Mouse (Mus musculus) midbrain, embryonic 11.5 days (tissue): ENCODE data around the gene Prss57. TPM values are rescaled to one million over a fixed set of nuclear protein-coding genes. Genes with fewer than 3 reads are reported as not detected.
A peak's percentile ranks its signal among the peaks of the same experiment; 100 is the strongest.

Source experiments
- ATAC-seq: fragments of 200-750 bp; cut with Nextera tagmentation; 2 replicates; pipeline ENCODE4 v1.8.0; 2017; ENCODE audit warnings: moderate TSS enrichment, moderate library complexity; ENCODE audit not compliant: low FRiP score
- DNase-seq: peaks from one replicate; pipeline ENCODE4 v3.0.0; 2015; ENCODE audit warnings: low spot score; ENCODE audit errors: missing footprints
- H3K27ac ChIP-seq: fragments of 300-500 bp; sonication (generic); 2 replicates; pipeline ENCODE4 v1.5.1; 2014; ENCODE audit warnings: low read depth, low read length
- H3K27me3 ChIP-seq: fragments of 300-500 bp; sonication (generic); 2 replicates; pipeline ENCODE4 v1.6.1; 2014; ENCODE audit warnings: mild to moderate bottlenecking, low read length, moderate library complexity, mixed read lengths; ENCODE audit not compliant: control insufficient read depth, insufficient read depth
- H3K36me3 ChIP-seq: fragments of 300-500 bp; sonication (generic); 2 replicates; pipeline ENCODE4 v1.6.1; 2014; ENCODE audit warnings: mild to moderate bottlenecking, low read length, moderate library complexity, mixed read lengths; ENCODE audit not compliant: control insufficient read depth, insufficient read depth
- H3K4me1 ChIP-seq: fragments of 300-500 bp; sonication (generic); 2 replicates; pipeline ENCODE4 v1.6.1; 2014; ENCODE audit warnings: low read length; ENCODE audit not compliant: control insufficient read depth, insufficient read depth
- H3K4me2 ChIP-seq: fragments of 300-500 bp; sonication (generic); 2 replicates; pipeline ENCODE4 v1.6.1; 2014; ENCODE audit warnings: mild to moderate bottlenecking, moderate library complexity
- H3K4me3 ChIP-seq: fragments of 300-500 bp; sonication (generic); 2 replicates; pipeline ENCODE4 v1.5.1; 2014; ENCODE audit warnings: low read depth, low read length
- H3K9ac ChIP-seq: fragments of 300-500 bp; sonication (generic); 2 replicates; pipeline ENCODE4 v1.6.1; 2014; ENCODE audit warnings: low read length
- H3K9me3 ChIP-seq: fragments of 300-500 bp; sonication (generic); 2 replicates; pipeline ENCODE4 v1.6.1; 2016; ENCODE audit warnings: low read length; ENCODE audit not compliant: control insufficient read depth
- WGBS: fragments of 180-500 bp; shearing (Covaris S2); extraction: QIAGEN DNeasy Blood & Tissue Kit; methylation state at CpG from one replicate; pipeline ENCODE4 v1.1.7; 2014; 5-methylcytosine and 5-hydroxymethylcytosine counted together
- polyA plus RNA-seq: library from polyadenylated mRNA; unstranded; fragments of >200 nt; fragmentation: Nextera tagmentation; extraction: Ambion mirVana; gene quantifications from 2 replicates; pipeline ENCODE4 v1.2.1, GENCODE M21; 2014

Gene Prss57
- polyA plus RNA-seq, 1 experiment from 2014 or later: 0.10 TPM

DNA sequence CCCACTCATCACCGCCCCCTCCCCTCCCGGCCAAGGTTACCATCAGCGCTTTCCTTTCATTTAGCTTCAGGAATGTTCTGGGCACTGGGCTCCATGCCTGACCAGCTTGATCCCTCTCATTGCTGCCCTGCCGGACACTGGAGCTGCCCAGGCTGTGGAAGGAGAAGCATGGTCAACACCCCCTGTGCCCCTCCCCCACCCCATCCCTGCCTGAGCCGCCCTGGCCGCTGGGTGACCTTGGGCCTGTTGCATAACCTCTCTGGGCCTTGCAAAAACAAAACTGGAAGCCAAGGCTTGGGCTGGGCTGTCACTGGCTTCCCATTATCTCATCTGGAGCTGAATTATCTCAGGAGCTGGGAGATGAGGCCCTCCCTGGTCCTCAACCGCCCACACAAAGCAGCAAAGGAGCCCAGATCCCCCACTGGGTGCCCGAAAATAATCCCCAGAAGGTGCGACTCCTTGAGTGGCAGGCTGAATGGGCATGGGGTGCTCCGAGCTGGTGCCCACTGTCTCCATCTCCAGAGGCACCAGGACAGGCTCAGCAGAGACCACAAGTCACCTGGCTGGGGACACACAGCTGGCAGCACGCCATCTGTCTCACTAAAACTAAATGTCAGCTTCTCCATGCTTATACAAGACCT lies 11.7 kb upstream of the Prss57 start:
- Histone ChIP-seq H3K4me2 (peak overlapping the region; percentile 13; the same call in 1 of the 2 replicates), H3K4me1 (peaks cover 36% of the 10 kb centered on the region), H3K27ac (peak overlapping the region; percentile 55), H3K27me3 (no peaks in the 10 kb centered on the region), H3K9me3 (no peaks in the 10 kb centered on the region), H3K9ac (peak overlapping the region; percentile 33; the same call in 1 of the 2 replicates), H3K36me3 (no peaks in the 10 kb centered on the region), H3K4me3 (no peak overlapping the region)
- DNase-seq (peak; percentile 89), ATAC-seq (no peak)
- WGBS: 29% methylated on average over 11 of the region's 11 CpGs

DNA sequence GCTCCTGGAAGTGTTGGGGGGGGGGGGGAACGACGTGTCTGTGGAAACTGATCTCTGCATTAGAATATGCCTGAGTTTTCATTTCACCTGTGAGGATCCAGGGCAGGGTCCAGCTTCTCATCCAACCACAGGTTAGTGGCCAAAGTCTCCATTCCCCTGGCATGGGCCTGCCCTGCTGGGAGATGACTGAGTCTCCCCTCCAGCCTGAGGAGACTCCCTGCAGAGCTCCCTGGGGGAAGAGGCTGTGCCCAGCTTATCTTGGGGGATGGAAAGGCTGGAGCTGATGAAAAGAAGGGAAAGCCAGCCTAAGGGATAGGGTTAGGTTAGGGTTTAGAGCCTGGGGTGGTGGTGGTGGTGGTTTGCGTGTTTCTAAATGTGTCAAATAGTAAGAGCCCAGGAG lies 11.1 kb upstream of the Prss57 start:
- Histone ChIP-seq H3K27ac (peak overlapping the region; percentile 55), H3K9ac (peak overlapping the region; percentile 33; the same call in 1 of the 2 replicates), H3K9me3 (no peaks in the 10 kb centered on the region), H3K4me1 (peaks cover 40% of the 10 kb centered on the region), H3K4me3 (no peak overlapping the region), H3K4me2 (peak overlapping the region; percentile 13; the same call in 1 of the 2 replicates), H3K27me3 (no peaks in the 10 kb centered on the region), H3K36me3 (no peaks in the 10 kb centered on the region)
- 24% methylated on average over 3 of the region's 3 CpGs for WGBS
- ATAC-seq (no peak), DNase-seq (no peak)

DNA sequence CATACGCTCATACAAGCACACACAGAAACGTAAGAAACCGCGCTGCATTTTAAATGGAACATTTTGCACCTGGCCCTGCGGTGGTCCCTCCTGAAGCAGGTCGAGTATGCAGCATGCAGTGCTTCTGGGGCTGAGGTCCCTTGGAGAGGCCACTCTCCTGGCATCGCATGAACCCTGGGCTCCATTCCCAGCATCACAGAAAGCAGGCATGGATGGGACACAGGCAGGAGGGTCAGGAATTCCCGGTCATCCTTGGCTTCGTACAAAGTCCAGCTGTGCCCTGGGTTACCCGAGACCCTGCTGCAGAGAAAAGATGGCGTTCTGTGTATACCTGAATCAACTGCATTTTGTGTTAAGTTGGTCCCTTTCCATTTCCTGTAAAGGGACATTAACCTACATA lies 9.7 kb upstream of the Prss57 start:
- H3K4me3 ChIP-seq: no peak overlapping the region
- H3K27ac ChIP-seq: no peak overlapping the region
- no peaks in the 10 kb centered on the region for H3K27me3 ChIP-seq
- DNase-seq (no peak), ATAC-seq (no peak)
- WGBS: 91% methylated on average over 11 of the region's 11 CpGs
- H3K4me2 ChIP-seq: no peak overlapping the region
- H3K9me3 ChIP-seq: no peaks in the 10 kb centered on the region
- H3K36me3 ChIP-seq: no peaks in the 10 kb centered on the region
- H3K4me1 ChIP-seq: peaks cover 38% of the 10 kb centered on the region
- no peak overlapping the region for H3K9ac ChIP-seq

DNA sequence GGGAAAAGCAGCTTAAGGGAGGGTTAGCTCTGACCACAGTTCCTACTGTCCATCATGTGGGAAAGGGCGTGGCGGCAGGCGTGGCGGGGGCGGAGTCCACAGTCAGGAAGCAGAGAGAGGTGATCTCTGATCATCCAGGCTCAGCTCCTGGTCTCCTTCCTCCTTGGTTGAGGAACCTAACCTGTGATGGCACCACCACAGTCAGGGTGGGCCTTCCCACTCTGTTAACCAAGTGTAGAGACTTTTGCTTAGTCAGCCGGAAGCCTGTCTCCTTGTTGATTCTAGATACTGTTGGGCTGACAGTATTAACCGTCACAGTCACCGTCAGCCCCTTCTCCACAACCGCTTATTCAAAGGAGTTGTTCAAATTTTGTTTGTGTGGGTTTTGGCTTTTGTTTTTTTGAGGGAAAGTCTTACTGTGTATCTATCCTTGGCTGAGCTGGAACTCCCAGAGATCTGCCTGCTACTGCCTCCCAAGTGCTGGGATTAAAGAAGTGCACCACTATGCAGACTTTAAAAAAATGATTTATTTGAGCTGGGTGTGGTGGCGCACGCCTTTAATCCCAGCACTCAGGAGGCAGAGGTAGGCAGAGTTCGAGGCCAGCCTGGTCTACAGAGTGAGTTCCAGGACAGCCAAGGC lies 7.6 kb upstream of the Prss57 start:
- 90% methylated on average over 12 of the region's 12 CpGs for WGBS
- Histone ChIP-seq H3K27me3 (no peaks in the 10 kb centered on the region), H3K9me3 (no peaks in the 10 kb centered on the region), H3K4me1 (peaks cover 36% of the 10 kb centered on the region), H3K4me2 (no peak overlapping the region), H3K4me3 (no peak overlapping the region), H3K27ac (no peak overlapping the region), H3K9ac (no peak overlapping the region), H3K36me3 (no peaks in the 10 kb centered on the region)
- ATAC-seq: no peak
- DNase-seq: no peak

DNA sequence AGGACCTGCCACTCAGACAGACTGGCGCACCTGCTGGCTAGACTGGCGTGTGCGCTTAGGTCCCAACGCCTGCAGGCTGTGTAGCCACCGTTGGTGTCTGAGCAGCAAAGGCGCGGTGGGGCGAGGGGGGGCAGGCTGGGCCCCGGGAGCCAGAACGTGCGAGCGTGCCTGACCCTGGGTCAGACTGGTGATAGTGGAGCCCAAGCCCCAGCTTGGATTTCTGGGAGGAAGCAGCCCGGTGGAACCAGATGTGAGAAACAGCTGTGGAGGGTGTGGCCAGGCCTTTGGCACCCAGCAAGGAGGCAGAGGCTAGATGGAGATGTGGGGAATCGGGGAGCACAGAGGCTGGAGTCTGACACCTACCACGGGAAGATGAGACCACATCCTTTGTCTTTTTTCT lies 6.6 kb upstream of the Prss57 start:
- Histone ChIP-seq H3K27ac (no peak overlapping the region), H3K4me1 (peaks cover 28% of the 10 kb centered on the region), H3K27me3 (no peaks in the 10 kb centered on the region), H3K9me3 (no peaks in the 10 kb centered on the region), H3K4me2 (no peak overlapping the region), H3K4me3 (no peak overlapping the region), H3K9ac (no peak overlapping the region), H3K36me3 (no peaks in the 10 kb centered on the region)
- ATAC-seq (no peak), DNase-seq (no peak)
- 58% methylated on average over 15 of the region's 15 CpGs for WGBS

DNA sequence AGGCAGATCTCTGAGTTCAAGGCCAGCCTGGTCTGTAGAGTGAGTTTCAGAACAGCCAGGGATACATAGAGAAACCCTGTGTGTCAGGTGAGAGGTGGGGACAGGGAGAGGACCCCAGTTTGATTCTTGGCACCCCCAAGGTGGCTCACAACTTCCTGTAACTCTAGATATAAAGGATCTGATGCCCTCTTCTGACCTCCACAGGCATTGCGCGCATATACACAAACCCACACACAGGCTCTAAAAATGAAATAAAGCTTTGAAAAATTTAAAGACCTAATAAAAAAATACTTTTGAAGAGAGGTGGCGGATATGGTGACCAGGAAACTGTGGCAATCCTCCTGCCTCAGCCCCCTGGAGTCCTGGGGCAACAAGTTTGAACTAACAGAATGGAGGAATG lies 5.1 kb upstream of the Prss57 start:
- 98% methylated on average over 3 of the region's 3 CpGs for WGBS
- H3K4me1 ChIP-seq: peaks cover 20% of the 10 kb centered on the region

DNA sequence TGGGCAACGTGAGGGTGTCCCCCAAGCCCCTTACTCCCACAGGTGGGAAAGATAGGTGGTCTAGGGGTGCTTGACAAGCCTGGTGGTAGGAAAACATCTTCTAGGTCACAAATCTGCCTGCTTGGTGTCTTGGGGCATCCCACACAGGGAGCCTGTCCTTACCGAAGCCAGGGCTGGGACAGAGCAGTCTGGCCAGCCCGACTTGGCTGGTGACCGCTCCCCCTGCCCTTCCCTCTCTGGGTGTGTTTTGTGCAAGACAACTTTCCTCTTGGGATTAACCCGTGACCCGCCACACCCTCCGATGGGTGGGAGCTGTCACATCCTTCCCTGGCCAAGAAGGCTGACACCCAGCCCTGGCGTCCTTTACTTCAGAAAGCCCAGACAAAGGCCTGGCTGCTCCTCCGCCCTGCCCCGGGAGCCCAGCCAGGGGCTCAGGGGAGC lies 3.8 kb upstream of the Prss57 start:
- ATAC-seq: peak; percentile 53
- H3K36me3 ChIP-seq: no peaks in the 10 kb centered on the region
- WGBS: 2% methylated on average over 10 of the region's 10 CpGs
- no peaks in the 10 kb centered on the region for H3K9me3 ChIP-seq
- H3K4me1 ChIP-seq: peaks cover 20% of the 10 kb centered on the region
- peak overlapping the region; percentile 75 for H3K4me3 ChIP-seq
- DNase-seq: no peak
- peak overlapping the region; percentile 81 for H3K4me2 ChIP-seq
- peak overlapping the region; percentile 79 for H3K27ac ChIP-seq
- no peaks in the 10 kb centered on the region for H3K27me3 ChIP-seq
- peak overlapping the region; percentile 94 for H3K9ac ChIP-seq

More for the DNA sequence above, 5.1 kb upstream of the Prss57 start:
- Histone ChIP-seq H3K27ac (no peak overlapping the region), H3K9ac (no peak overlapping the region), H3K9me3 (no peaks in the 10 kb centered on the region), H3K27me3 (no peaks in the 10 kb centered on the region), H3K4me3 (no peak overlapping the region), H3K4me2 (no peak overlapping the region), H3K36me3 (no peaks in the 10 kb centered on the region)
- ATAC-seq: no peak
- DNase-seq: no peak

DNA sequence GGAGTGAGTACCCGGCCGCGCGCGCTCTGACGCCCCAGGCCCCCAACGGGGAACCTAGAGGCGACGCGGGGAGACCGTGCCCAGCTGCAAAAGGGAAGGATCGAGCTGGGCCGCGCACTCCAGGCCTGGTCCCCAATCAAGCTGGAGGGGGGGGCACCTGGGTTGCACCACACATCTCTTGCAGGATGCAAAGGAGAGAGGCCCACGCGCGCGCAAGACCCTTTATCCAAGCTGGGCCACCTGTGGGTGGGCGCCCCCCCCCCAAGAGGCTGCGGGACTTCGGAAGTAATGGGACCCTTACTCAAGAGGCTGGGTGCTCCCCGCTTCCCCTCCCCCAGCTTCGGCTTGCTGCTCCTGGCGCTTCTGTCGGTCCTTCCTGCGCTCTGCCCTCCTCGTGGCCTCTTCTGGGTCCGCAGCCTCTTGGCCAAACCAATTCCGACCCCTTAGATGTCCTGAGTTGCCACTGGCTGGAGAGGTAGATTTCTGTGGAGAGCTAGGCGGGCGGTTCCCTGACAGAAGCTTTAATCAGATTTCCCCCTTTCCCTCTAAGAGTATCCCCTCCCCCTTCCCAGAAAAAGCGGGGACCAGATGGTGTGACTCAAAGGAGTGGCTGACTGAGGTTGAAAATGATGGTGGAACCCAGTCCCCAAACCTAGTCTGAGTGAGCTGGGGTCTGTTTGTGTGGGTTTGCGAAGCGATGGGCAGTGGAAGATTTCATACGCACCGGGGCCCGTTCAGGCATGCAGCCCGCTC lies 3.2 kb upstream of the Prss57 start:
- Histone ChIP-seq H3K4me1 (peaks cover 20% of the 10 kb centered on the region), H3K9me3 (no peaks in the 10 kb centered on the region), H3K4me2 (peak overlapping the region; percentile 81), H3K9ac (peak overlapping the region; percentile 94), H3K4me3 (peak overlapping the region; percentile 75), H3K27me3 (no peaks in the 10 kb centered on the region), H3K27ac (peak overlapping the region; percentile 79), H3K36me3 (no peaks in the 10 kb centered on the region)
- WGBS: 1% methylated on average over 38 of the region's 38 CpGs
- DNase-seq: peak; percentile 96
- ATAC-seq: peak; percentile 65
